Mouse (Mus musculus) heart, postnatal 0 days (tissue): ENCODE data around the gene Atp23.

Source experiments
- CTCF ChIP-seq: IDR thresholded peaks from 2 replicates; pipeline ENCODE4 v1.5.1; 2016; ENCODE audit warnings: antibody characterized with exemption, control low read depth, low read depth
- EP300 ChIP-seq: IDR thresholded peaks from 2 replicates; pipeline ENCODE4 v1.6.1; 2016; ENCODE audit warnings: antibody characterized with exemption, low read depth

GRCm38 (mm10) chr10:126873755-126874154 is 27.4 kb downstream of the Atp23 start:
- TF ChIP-seq CTCF, result no peak
- no peak for TF ChIP-seq EP300
